Mouse (Mus musculus) lung, adult 2 months (tissue): ENCODE data around the gene Fgf23. TPM values are rescaled to one million over a fixed set of nuclear protein-coding genes. Genes with fewer than 3 reads are reported as not detected.

ENCODE experiments used
- DNase-seq: peaks from one replicate; pipeline ENCODE4 v3.0.0; 2022
- H3K4me1 ChIP-seq: fragments of 200-500 bp; 2 replicates; pipeline ENCODE4 v1.6.1; 2011; ENCODE audit warnings: low read length; ENCODE audit not compliant: control insufficient read depth, insufficient read depth
- H3K4me3 ChIP-seq: fragments of 200-500 bp; replicated peaks from 2 replicates; pipeline ENCODE3; 2011; ENCODE audit warnings: low read depth, mild to moderate bottlenecking, control low read depth, low read length; ENCODE audit errors: extremely low read depth
- CTCF ChIP-seq: fragments of 200-500 bp; IDR thresholded peaks from 2 replicates; pipeline ENCODE4 v1.5.1; 2011; ENCODE audit warnings: mild to moderate bottlenecking, low read length, control low read depth; ENCODE audit not compliant: insufficient read depth
- POLR2A ChIP-seq: fragments of 200-500 bp; IDR thresholded peaks from 2 replicates; pipeline ENCODE4 v1.6.1; 2011; ENCODE audit warnings: low read depth, mild to moderate bottlenecking, control low read depth, low read length, borderline replicate concordance; ENCODE audit errors: extremely low read depth
- WGBS: fragments of 180-500 bp; shearing (Covaris S2); methylation state at CpG from one replicate; pipeline ENCODE4 v1.1.7; 2018; 5-methylcytosine and 5-hydroxymethylcytosine counted together
- polyA plus RNA-seq: library from polyadenylated mRNA; depleted of rRNA; stranded (reverse); fragments of >200 nt; gene quantifications from 2 replicates; pipeline ENCODE4 v1.2.3, GENCODE M21; 2012; rRNA removed

Fgf23 gene
- polyA plus RNA-seq, 1 experiment, result not detected

GRCm38 (mm10) chr6:127107413-127107812 is 34.7 kb downstream of the Fgf23 start:
- Histone ChIP-seq H3K4me3 (no peak overlapping the region), H3K4me1 (no peaks in the 10 kb centered on the region; the same call in none of the 2 replicates)
- no peak for DNase-seq
- TF ChIP-seq POLR2A (no peak), CTCF (no peak)

GRCm38 (mm10) chr6:127108368-127109060 is 35.8 kb downstream of the Fgf23 start:
- TF ChIP-seq POLR2A (no peak), CTCF (no peak)
- DNase-seq, result no peak
- H3K4me3 ChIP-seq, result peak overlapping the region; percentile 12

GRCm38 (mm10) chr6:127109402-127109930 is 36.8 kb downstream of the Fgf23 start, which contains the start of gene Tigar:
Gene Tigar (minus strand): TSS chr6:127109557.
- DNase-seq, result peak; percentile 93
- Histone ChIP-seq H3K4me1 (no peaks in the 10 kb centered on the region; the same call in none of the 2 replicates), H3K4me3 (peak within 1 kb of the TSS; percentile 85)
- TF ChIP-seq CTCF (no peak), POLR2A (peak; percentile 91; the same call in 1 of the 2 replicates)
- under 1% methylated on average over 37 of the region's 37 CpGs for WGBS

More at GRCm38 (mm10) chr6:127108368-127109060, 35.8 kb downstream of the Fgf23 start:
- H3K4me1 ChIP-seq, result no peaks in the 10 kb centered on the region; the same call in none of the 2 replicates
- 20% methylated on average over 20 of the region's 20 CpGs for WGBS

- 70% methylated on average over 23 of the region's 23 CpGs for WGBS
- no peak for DNase-seq
- no peak for TF ChIP-seq CTCF
- TF ChIP-seq POLR2A, result no peak
Measured at GRCm38 (mm10) chr6:127114753-127115456, 42.2 kb downstream of the Fgf23 start.

GRCm38 (mm10) chr6:127122221-127122806 is 49.6 kb downstream of the Fgf23 start:
- no peak for DNase-seq
- 72% methylated on average over 4 of the region's 4 CpGs for WGBS

More at GRCm38 (mm10) chr6:127114753-127115456, 42.2 kb downstream of the Fgf23 start:
- H3K4me3 ChIP-seq, result no peak overlapping the region
- no peaks in the 10 kb centered on the region for H3K4me1 ChIP-seq

GRCm38 (mm10) chr6:127122996-127123395 is 50.3 kb downstream of the Fgf23 start:
- Histone ChIP-seq H3K4me1 (no peaks in the 10 kb centered on the region), H3K4me3 (no peak overlapping the region)
- 77% methylated on average over 5 of the region's 5 CpGs for WGBS
- no peak for DNase-seq
- TF ChIP-seq CTCF, result no peak
- no peak for TF ChIP-seq POLR2A

More at GRCm38 (mm10) chr6:127122221-127122806, 49.6 kb downstream of the Fgf23 start:
- Histone ChIP-seq H3K4me1 (no peaks in the 10 kb centered on the region), H3K4me3 (no peak overlapping the region)
- TF ChIP-seq CTCF (peak; percentile 38), POLR2A (no peak)

GRCm38 (mm10) chr6:127123506-127123905 is 50.8 kb downstream of the Fgf23 start:
- no peak for DNase-seq
- no peaks in the 10 kb centered on the region for H3K4me1 ChIP-seq
- TF ChIP-seq POLR2A (no peak), CTCF (no peak)
- no peak overlapping the region for H3K4me3 ChIP-seq
- 79% methylated on average over 7 of the region's 7 CpGs for WGBS

- TF ChIP-seq POLR2A, result no peak
- TF ChIP-seq CTCF, result no peak
- H3K4me3 ChIP-seq, result no peak overlapping the region
- no peaks in the 10 kb centered on the region for H3K4me1 ChIP-seq
- no peak for DNase-seq
- 92% methylated on average over 14 of the region's 14 CpGs for WGBS
Measured at GRCm38 (mm10) chr6:127129659-127130058, 57.0 kb downstream of the Fgf23 start.

GRCm38 (mm10) chr6:127130377-127130776 is 57.7 kb downstream of the Fgf23 start:
- H3K4me3 ChIP-seq, result no peak overlapping the region
- no peaks in the 10 kb centered on the region for H3K4me1 ChIP-seq
- DNase-seq, result no peak
- whole genome bisulfite sequencing, result 85% methylated on average over 13 of the region's 13 CpGs
- no peak for TF ChIP-seq POLR2A
- TF ChIP-seq CTCF, result no peak

Other genes with a start within 250 kb of the Fgf23 start
- 46.2 and 69.8 TPM in 2 replicates for gene Ndufa9, start 223.8 kb upstream of the Fgf23 start, polyA plus RNA-seq
- not detected in 2 replicates for gene Akap3, start 219.8 kb upstream of the Fgf23 start, polyA plus RNA-seq
- 0.07 and 0.10 TPM in 2 replicates for gene Dyrk4, start 151.1 kb upstream of the Fgf23 start, polyA plus RNA-seq
- gene Rad51ap1, start 133.3 kb upstream of the Fgf23 start, polyA plus RNA-seq, result 0.48 and 1.1 TPM in 2 replicates
- gene D6Wsu163e, start 132.9 kb upstream of the Fgf23 start, polyA plus RNA-seq, result 3.0 and 5.8 TPM in 2 replicates
- gene Fgf6, start 57.3 kb upstream of the Fgf23 start, polyA plus RNA-seq, result 0.07 TPM in 1 of 2 replicates, not detected in the other
- gene Tigar, start 36.7 kb downstream of the Fgf23 start, polyA plus RNA-seq, result 2.7 and 4.1 TPM in 2 replicates
- gene Ccnd2, start 79.3 kb downstream of the Fgf23 start, polyA plus RNA-seq, result 47.8 and 51.0 TPM in 2 replicates